Mouse (Mus musculus) heart, embryonic 14.5 days (tissue): ENCODE measurements around the gene Gm5148. TPM values are rescaled to one million over a fixed set of nuclear protein-coding genes. Genes with fewer than 3 reads are reported as not detected.

Experiments
- ATAC-seq: fragments of 200-750 bp; cut with Nextera tagmentation; 2 replicates; pipeline ENCODE4 v1.8.0; 2017; ENCODE audit warnings: low read depth, moderate TSS enrichment; ENCODE audit not compliant: insufficient number of reproducible peaks, insufficient read depth, low FRiP score
- H3K27ac ChIP-seq, 2 experiments: fragments of 200-500 bp in 1 of 2; fragments of 300-500 bp in 1 of 2; sonication (generic) in 1 of 2; replicated peaks in 1 of 2; 2 replicates each; pipeline ENCODE4 v1.5.1; 2012 to 2014; ENCODE audit warnings: low read depth in 2 of 2, low read length in 2 of 2, control low read depth in 1 of 2, mild to moderate bottlenecking in 1 of 2, mixed read lengths in 1 of 2; ENCODE audit not compliant: control insufficient read depth in 1 of 2, insufficient read depth in 1 of 2
- H3K27me3 ChIP-seq: fragments of 300-500 bp; sonication (generic); 2 replicates; pipeline ENCODE4 v1.6.1; 2014; ENCODE audit warnings: mild to moderate bottlenecking, low read length, control low read depth; ENCODE audit not compliant: control insufficient read depth, insufficient read depth
- H3K36me3 ChIP-seq: fragments of 300-500 bp; sonication (generic); 2 replicates; pipeline ENCODE4 v1.6.1; 2014; ENCODE audit warnings: mild to moderate bottlenecking, control low read depth, low read length, mixed read lengths; ENCODE audit not compliant: control insufficient read depth, insufficient read depth
- H3K4me1 ChIP-seq, 2 experiments: fragments of 200-500 bp in 1 of 2; fragments of 300-500 bp in 1 of 2; sonication (generic) in 1 of 2; 2 replicates each; pipeline ENCODE4 v1.6.1; 2012 to 2014; ENCODE audit warnings: low read length in 2 of 2, control low read depth in 1 of 2, mixed read lengths in 1 of 2; ENCODE audit not compliant: control insufficient read depth in 2 of 2, insufficient read depth in 2 of 2
- H3K4me2 ChIP-seq: fragments of 300-500 bp; sonication (generic); 2 replicates; pipeline ENCODE4 v1.6.1; 2014; ENCODE audit warnings: mild to moderate bottlenecking, low read length
- H3K4me3 ChIP-seq, 2 experiments: fragments of 200-500 bp in 1 of 2; fragments of 300-500 bp in 1 of 2; sonication (generic) in 1 of 2; 2 replicates each; pipeline ENCODE4 v1.5.1; 2012 to 2014; ENCODE audit warnings: low read length in 2 of 2, mild to moderate bottlenecking in 2 of 2, control low read depth in 1 of 2, low read depth in 1 of 2, moderate library complexity in 1 of 2; ENCODE audit not compliant: control insufficient read depth in 1 of 2, insufficient read depth in 1 of 2
- H3K9ac ChIP-seq: fragments of 300-500 bp; sonication (generic); 2 replicates; pipeline ENCODE4 v1.6.1; 2014; ENCODE audit warnings: mild to moderate bottlenecking, low read length
- H3K9me3 ChIP-seq: fragments of 300-500 bp; sonication (generic); 2 replicates; pipeline ENCODE4 v1.6.1; 2016; ENCODE audit warnings: low read length, control low read depth; ENCODE audit not compliant: control insufficient read depth
- WGBS: fragments of 180-500 bp; shearing (Covaris S2); extraction: QIAGEN DNeasy Blood & Tissue Kit; methylation state at CpG from one replicate; pipeline ENCODE4 v1.1.7; 2014; 5-methylcytosine and 5-hydroxymethylcytosine counted together
- polyA plus RNA-seq: library from polyadenylated mRNA; unstranded; fragments of >200 nt; fragmentation: Nextera tagmentation; extraction: Ambion mirVana; gene quantifications from 2 replicates; pipeline ENCODE4 v1.2.1, GENCODE M21; 2014

Gene Gm5148
- polyA plus RNA-seq, 1 experiment from 2014 or later: 2.7 TPM

- Histone ChIP-seq H3K4me3 (peak overlapping the region; percentile 40 to 44), H3K27ac (peak overlapping the region; percentile 33 to 44; a peak in 2 of 4 replicates), H3K9ac (peak overlapping the region; percentile 56), H3K36me3 (no peaks in the 10 kb centered on the region), H3K4me2 (peak overlapping the region; percentile 77), H3K9me3 (no peaks in the 10 kb centered on the region), H3K27me3 (peaks cover 9% of the 10 kb centered on the region; the same call in 1 of the 2 replicates), H3K4me1 (peaks cover 7 to 12% of the 10 kb centered on the region in 2 experiments)
- 13% methylated on average over 28 of the region's 28 CpGs for WGBS
- ATAC-seq: no peak
Observed at GRCm38 (mm10) chr3:37687158-37687980, 36.9 kb downstream of the Gm5148 start.

DNA sequence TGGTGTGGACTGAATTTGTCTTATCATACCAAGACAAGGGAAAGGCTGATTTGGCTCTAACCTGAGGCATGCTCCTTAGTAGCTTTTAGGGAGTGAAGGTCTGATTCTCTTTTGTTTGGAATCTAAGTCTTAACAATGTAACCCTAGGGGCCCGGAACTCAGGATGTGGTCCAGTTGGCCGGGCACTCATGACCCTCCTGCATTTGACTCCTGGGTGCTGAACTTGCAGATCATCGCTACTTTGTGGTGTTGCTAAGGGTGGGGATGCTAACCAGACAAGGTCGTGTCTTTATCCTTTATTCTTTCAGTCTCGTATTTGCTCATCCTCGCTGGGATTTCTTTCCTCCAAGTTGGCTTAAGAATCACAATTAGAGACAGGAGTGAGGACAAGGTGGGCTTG lies 37.5 kb downstream of the Gm5148 start:
- Histone ChIP-seq H3K27me3 (peaks cover 11% of the 10 kb centered on the region; the same call in 1 of the 2 replicates), H3K4me1 (peaks cover 7 to 12% of the 10 kb centered on the region in 2 experiments), H3K36me3 (no peaks in the 10 kb centered on the region), H3K4me3 (peak overlapping the region; percentile 40 to 44), H3K9me3 (no peaks in the 10 kb centered on the region), H3K9ac (peak overlapping the region; percentile 56), H3K4me2 (peak overlapping the region; percentile 77), H3K27ac (peak overlapping the region in 1 of 2 experiments; percentile 44; a peak in 1 of 4 replicates)
- 27% methylated on average over 6 of the region's 6 CpGs for WGBS
- no peak for ATAC-seq

DNA sequence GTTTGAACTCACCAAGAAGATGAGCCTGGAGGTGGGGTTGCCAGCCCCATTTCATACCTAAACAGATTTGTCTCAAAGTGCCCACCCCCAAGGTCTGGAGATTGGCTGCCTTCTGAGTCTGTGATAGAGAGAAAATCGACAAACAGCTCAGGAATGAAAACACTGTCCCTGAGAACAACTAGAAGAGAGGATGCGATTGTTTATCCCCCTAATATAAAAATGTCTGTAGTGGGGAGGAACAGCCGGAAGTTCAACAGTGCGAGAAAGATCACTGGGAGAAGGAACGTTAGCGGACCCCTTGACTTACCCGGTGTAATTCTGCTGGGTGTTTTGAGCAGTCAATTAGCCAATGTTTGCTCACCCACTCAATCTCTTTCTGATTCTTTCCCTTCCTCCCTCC lies 38.1 kb downstream of the Gm5148 start:
- no peak for ATAC-seq
- no peaks in the 10 kb centered on the region for H3K9me3 ChIP-seq
- H3K4me2 ChIP-seq: no peak overlapping the region
- no peaks in the 10 kb centered on the region for H3K36me3 ChIP-seq
- no peak overlapping the region for H3K9ac ChIP-seq
- peaks cover 11% of the 10 kb centered on the region; the same call in 1 of the 2 replicates for H3K27me3 ChIP-seq
- no peak overlapping the region for H3K27ac ChIP-seq
- H3K4me3 ChIP-seq: no peak overlapping the region
- peaks cover 7 to 12% of the 10 kb centered on the region in 2 experiments for H3K4me1 ChIP-seq
- WGBS: 52% methylated on average over 7 of the region's 7 CpGs

DNA sequence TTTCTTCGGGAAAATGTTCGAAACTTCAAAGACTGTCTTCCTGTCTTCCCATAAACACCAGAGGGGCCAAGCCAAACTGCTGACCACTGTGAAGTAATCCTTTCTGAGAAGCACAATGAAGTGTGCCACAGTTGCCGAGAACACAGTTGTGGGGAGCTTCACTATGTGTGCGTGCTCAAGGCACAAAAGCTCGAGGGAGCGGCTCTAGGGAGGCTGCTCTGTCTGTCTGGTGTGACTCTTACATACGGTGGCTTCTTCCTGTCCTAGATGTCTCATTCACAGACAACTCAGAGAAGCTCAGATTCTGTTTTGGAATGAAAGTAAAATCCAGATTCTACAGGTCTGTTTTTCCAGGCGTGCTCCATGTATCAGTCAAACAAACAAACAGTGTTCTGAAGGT lies 48.0 kb downstream of the Gm5148 start:
- 71% methylated on average over 8 of the region's 8 CpGs for WGBS
- Histone ChIP-seq H3K4me2 (no peak overlapping the region), H3K27ac (no peak overlapping the region), H3K27me3 (peaks cover 30% of the 10 kb centered on the region), H3K9me3 (no peaks in the 10 kb centered on the region), H3K36me3 (no peaks in the 10 kb centered on the region), H3K4me3 (no peak overlapping the region), H3K4me1 (peaks cover 12 to 15% of the 10 kb centered on the region in 2 experiments), H3K9ac (no peak overlapping the region)
- ATAC-seq: no peak

DNA sequence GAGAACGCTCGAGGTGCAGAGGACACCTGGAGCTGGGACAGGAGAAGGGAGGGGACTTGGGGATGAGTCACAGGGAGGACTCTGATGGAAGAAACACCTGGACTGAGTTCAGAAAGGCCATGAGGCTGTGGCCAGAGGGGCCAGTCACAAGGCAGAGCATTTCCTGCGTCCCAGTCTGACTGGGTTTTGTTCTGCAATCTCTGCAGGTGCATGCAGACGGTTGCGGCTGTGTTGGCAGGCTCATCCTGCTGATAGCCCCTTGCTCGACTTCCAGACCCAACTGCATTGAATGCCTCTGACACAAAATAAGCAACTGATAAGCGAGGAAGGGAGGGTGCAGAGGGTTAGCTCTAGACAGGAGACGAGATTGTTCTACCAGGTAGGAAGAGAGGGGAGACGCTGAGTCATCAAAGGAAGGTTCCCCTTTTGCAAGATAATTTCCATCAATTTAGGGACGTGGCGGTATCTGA lies 49.2 kb downstream of the Gm5148 start:
- WGBS: 54% methylated on average over 11 of the region's 11 CpGs
- no peak overlapping the region for H3K4me2 ChIP-seq
- no peak overlapping the region for H3K27ac ChIP-seq
- peaks cover 24% of the 10 kb centered on the region for H3K27me3 ChIP-seq
- H3K36me3 ChIP-seq: no peaks in the 10 kb centered on the region
- peaks cover 12 to 15% of the 10 kb centered on the region in 2 experiments for H3K4me1 ChIP-seq
- no peak for ATAC-seq
- no peaks in the 10 kb centered on the region; the same call in 1 of the 2 replicates for H3K9me3 ChIP-seq
- H3K4me3 ChIP-seq: no peak overlapping the region
- H3K9ac ChIP-seq: no peak overlapping the region

GRCm38 (mm10) chr3:37673513-37674261 lies 50.6 kb downstream of the Gm5148 start:
- H3K4me2 ChIP-seq: 0 out of 2 replicates have a peak overlapping the region, but pooled peaks have one; percentile 7
- H3K4me1 ChIP-seq: peaks cover 12 to 15% of the 10 kb centered on the region in 2 experiments
- H3K9me3 ChIP-seq: peaks cover 14% of the 10 kb centered on the region
- H3K27ac ChIP-seq: no peak overlapping the region
- no peak overlapping the region for H3K9ac ChIP-seq
- no peak for ATAC-seq
- 62% methylated on average over 13 of the region's 13 CpGs for WGBS
- H3K27me3 ChIP-seq: peaks cover 20% of the 10 kb centered on the region
- H3K36me3 ChIP-seq: no peaks in the 10 kb centered on the region
- H3K4me3 ChIP-seq: no peak overlapping the region

DNA sequence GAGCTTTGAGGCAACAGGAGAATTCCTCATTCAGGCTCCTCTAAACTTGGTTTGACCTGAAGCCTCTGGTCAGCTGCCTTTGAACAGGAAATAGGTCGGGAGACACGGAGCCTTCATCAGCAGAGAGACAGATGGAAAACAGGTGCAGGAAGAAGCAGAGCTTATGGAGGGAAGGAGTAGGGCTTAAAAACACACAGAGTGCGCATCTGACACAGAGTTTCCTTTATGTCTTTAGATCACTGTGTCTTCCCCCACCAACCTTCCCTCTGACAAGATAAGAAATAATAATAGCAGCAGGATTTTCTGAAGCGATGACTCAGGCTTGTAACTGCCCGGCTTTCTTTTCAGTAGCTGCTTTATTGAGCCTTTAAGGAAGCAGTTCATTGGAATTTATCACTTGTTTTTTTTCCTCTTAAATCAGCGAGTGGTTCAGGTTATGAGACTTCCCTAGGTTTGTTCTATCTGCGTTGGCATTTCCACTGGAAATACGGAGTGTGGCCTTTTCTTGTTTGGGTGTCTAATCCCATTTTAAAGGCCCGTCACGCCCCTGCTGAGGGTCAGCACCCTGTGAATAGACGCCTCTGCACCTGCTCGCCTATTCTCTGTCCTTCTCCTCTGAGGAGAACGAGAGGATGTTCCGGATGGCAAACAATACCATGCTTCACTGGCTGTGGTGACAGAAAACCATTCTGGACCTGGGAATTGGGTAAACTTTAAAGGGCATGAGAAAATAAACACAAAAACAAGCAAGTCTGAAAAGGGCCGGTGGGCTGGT lies 51.8 kb downstream of the Gm5148 start:
- Histone ChIP-seq H3K9ac (no peak overlapping the region), H3K4me2 (no peak overlapping the region), H3K4me1 (peaks cover 12 to 15% of the 10 kb centered on the region in 2 experiments), H3K27ac (no peak overlapping the region), H3K36me3 (no peaks in the 10 kb centered on the region), H3K27me3 (peaks cover 16% of the 10 kb centered on the region; the same call in 1 of the 2 replicates), H3K9me3 (peaks cover 18% of the 10 kb centered on the region), H3K4me3 (no peak overlapping the region)
- 39% methylated on average over 15 of the region's 15 CpGs for WGBS
- no peak for ATAC-seq
